In genomic region chr2:26533249-26533648, GRCm38 (mm10) we compare ENCODE assay signal across 13 mouse cellular contexts. TPM values are rescaled to one million over a fixed set of nuclear protein-coding genes. Genes with fewer than 3 reads are reported as not detected.
DNase-seq lines count a peak whose midpoint lies in the region; ATAC-seq lines count a peak whose summit lies in the region.
"Had no signal": no experiment of that assay in that cellular context is flagged by ENCODE, and none has a peak within 500 bp of the region (broad histone marks: within the 10 kb centered on the region; RNA-seq: fewer than 3 reads in every experiment).

No protein-coding gene starts in this region.

- ATAC-seq in neural tube, embryonic 11.5 days (ENCODE audit: insufficient read depth, low FRiP score, low TSS enrichment): 0 out of 2 replicates have a peak, but pooled peaks have one; percentile 18
- ATAC-seq in forebrain, embryonic 16.5 days: 0 out of 2 replicates have a peak, but pooled peaks have one; percentile 15
- ATAC-seq in heart, embryonic 12.5 days (ENCODE audit: insufficient number of reproducible peaks, low FRiP score): no peak
- ATAC-seq: liver, postnatal 0 days had no signal

- H3K4me3 ChIP-seq in neural tube, embryonic 11.5 days (ENCODE audit: low read depth, low read length): no peak overlapping the region
- H3K4me3 ChIP-seq in forebrain, embryonic 16.5 days (replicated peaks; ENCODE audit: low read length): no peak overlapping the region
- no peak overlapping the region for H3K4me3 ChIP-seq in midbrain, embryonic 10.5 days
- H3K4me3 ChIP-seq in heart, embryonic 12.5 days: no peak overlapping the region
- H3K4me3 ChIP-seq: heart, embryonic 10.5 days had no signal

- H3K9me3 ChIP-seq in neural tube, embryonic 11.5 days (ENCODE audit: control insufficient read depth, low read length): no peaks in the 10 kb centered on the region
- no peaks in the 10 kb centered on the region for H3K9me3 ChIP-seq in forebrain, embryonic 16.5 days (ENCODE audit: control insufficient read depth, low read length)
- no peaks in the 10 kb centered on the region for H3K9me3 ChIP-seq in midbrain, embryonic 10.5 days (replicated peaks)
- H3K9me3 ChIP-seq in heart, embryonic 12.5 days (replicated peaks): no peaks in the 10 kb centered on the region; the same call in 1 of the 2 replicates
- H3K9me3 ChIP-seq: heart, embryonic 10.5 days had no signal

- 25% methylated on average over 5 of the region's 5 CpGs for WGBS in neural tube, embryonic 11.5 days
- WGBS in forebrain, embryonic 16.5 days: 5% methylated on average over 5 of the region's 5 CpGs
- 58% methylated on average over 5 of the region's 5 CpGs for WGBS in midbrain, embryonic 10.5 days
- 49% methylated on average over 5 of the region's 5 CpGs for WGBS in heart, embryonic 12.5 days

- DNase-seq in neural tube, embryonic 11.5 days (ENCODE audit: low spot score): peak; percentile 34
- no peak for DNase-seq in neural tube, embryonic 10.5 days (ENCODE audit: extremely low spot score, low spot score)
- DNase-seq in midbrain, embryonic 10.5 days (ENCODE audit: low spot score): no peak
- no peak for DNase-seq in spleen, adult 12 weeks (ENCODE audit: low spot score)
- DNase-seq in urinary bladder, adult 18-20 months (ENCODE audit: low spot score in 2 of 2): no peak
- DNase-seq in embryo, embryonic 9.5 days (ENCODE audit: extremely low spot score): no peak
- DNase-seq: cerebellum, adult 11-12 months; kidney, adult 8-10 months; liver, postnatal 0 days had no signal

- H3K27me3 ChIP-seq in neural tube, embryonic 11.5 days (ENCODE audit: control insufficient read depth, insufficient read depth, low read length): no peaks in the 10 kb centered on the region
- H3K27me3 ChIP-seq in forebrain, embryonic 16.5 days (replicated peaks; ENCODE audit: control insufficient read depth, insufficient read depth, low read length): no peaks in the 10 kb centered on the region
- no peaks in the 10 kb centered on the region for H3K27me3 ChIP-seq in midbrain, embryonic 10.5 days (ENCODE audit: low read depth, poor library complexity, severe bottlenecking)
- H3K27me3 ChIP-seq in heart, embryonic 12.5 days (replicated peaks): no peaks in the 10 kb centered on the region

- no peaks in the 10 kb centered on the region for H3K36me3 ChIP-seq in neural tube, embryonic 11.5 days (ENCODE audit: control insufficient read depth, insufficient read depth, low read length)
- no peaks in the 10 kb centered on the region for H3K36me3 ChIP-seq in forebrain, embryonic 16.5 days (ENCODE audit: control insufficient read depth, insufficient read depth)
- H3K36me3 ChIP-seq in midbrain, embryonic 10.5 days: no peaks in the 10 kb centered on the region
- no peaks in the 10 kb centered on the region for H3K36me3 ChIP-seq in heart, embryonic 12.5 days
- H3K36me3 ChIP-seq: heart, embryonic 10.5 days had no signal

- H3K4me1 ChIP-seq in neural tube, embryonic 11.5 days (ENCODE audit: control insufficient read depth, insufficient read depth, low read length): peaks cover 32% of the 10 kb centered on the region
- H3K4me1 ChIP-seq in forebrain, embryonic 16.5 days (replicated peaks; ENCODE audit: control insufficient read depth, insufficient read depth, low read length): peaks cover 21% of the 10 kb centered on the region
- peaks cover 52% of the 10 kb centered on the region for H3K4me1 ChIP-seq in midbrain, embryonic 10.5 days
- H3K4me1 ChIP-seq in heart, embryonic 12.5 days (replicated peaks): peaks cover 11% of the 10 kb centered on the region

- H3K27ac ChIP-seq in neural tube, embryonic 11.5 days (ENCODE audit: low read depth, low read length): peak overlapping the region; percentile 68
- H3K27ac ChIP-seq in forebrain, embryonic 16.5 days (ENCODE audit: low read length): peak overlapping the region; percentile 78
- peak overlapping the region; percentile 82 for H3K27ac ChIP-seq in midbrain, embryonic 10.5 days (replicated peaks)
- no peak overlapping the region for H3K27ac ChIP-seq in heart, embryonic 12.5 days (ENCODE audit: poor library complexity, severe bottlenecking)
- H3K27ac ChIP-seq: heart, embryonic 10.5 days had no signal

- no peak overlapping the region for H3K4me2 ChIP-seq in neural tube, embryonic 11.5 days (ENCODE audit: low read depth)
- H3K4me2 ChIP-seq in forebrain, embryonic 16.5 days (ENCODE audit: low read length): no peak overlapping the region
- no peak overlapping the region for H3K4me2 ChIP-seq in heart, embryonic 12.5 days

- no peak overlapping the region; the same call in 1 of the 2 replicates for H3K9ac ChIP-seq in neural tube, embryonic 11.5 days (ENCODE audit: low read length)
- peak overlapping the region; percentile 40; the same call in 1 of the 2 replicates for H3K9ac ChIP-seq in forebrain, embryonic 16.5 days (replicated peaks; ENCODE audit: low read depth, low read length)
- no peak overlapping the region for H3K9ac ChIP-seq in heart, embryonic 12.5 days
- H3K9ac ChIP-seq: liver, postnatal 0 days had no signal

RNA-seq across cellular contexts. Expression of gene Notch1, which starts 16.8 kb away (rescaled TPM):
- polyA plus RNA-seq in neural tube, embryonic 11.5 days (2014; fragmentation: Nextera tagmentation; extraction: Ambion mirVana): 56.9 and 60.4 TPM in 2 replicates
- 20.2 and 23.6 TPM in 2 replicates for polyA plus RNA-seq in forebrain, embryonic 16.5 days (2015; fragmentation: Nextera tagmentation; extraction: Ambion mirVana)
- polyA plus RNA-seq in midbrain, embryonic 10.5 days (2016; fragmentation: Nextera tagmentation; extraction: Ambion mirVana): 30.1 and 38.3 TPM in 2 replicates
- 20.4 TPM in 2 replicates for polyA plus RNA-seq in heart, embryonic 12.5 days (2016; fragmentation: Nextera tagmentation; extraction: Ambion mirVana)

RNA-seq across cellular contexts. Expression of gene Egfl7, which starts 46.6 kb away (rescaled TPM):
- polyA plus RNA-seq in neural tube, embryonic 11.5 days (2014; fragmentation: Nextera tagmentation; extraction: Ambion mirVana): 68.5 and 75.7 TPM in 2 replicates
- polyA plus RNA-seq in forebrain, embryonic 16.5 days (2015; fragmentation: Nextera tagmentation; extraction: Ambion mirVana): 59.5 and 61.7 TPM in 2 replicates
- polyA plus RNA-seq in midbrain, embryonic 10.5 days (2016; fragmentation: Nextera tagmentation; extraction: Ambion mirVana): 68.5 and 85.7 TPM in 2 replicates
- polyA plus RNA-seq in heart, embryonic 12.5 days (2016; fragmentation: Nextera tagmentation; extraction: Ambion mirVana): 139 and 146 TPM in 2 replicates

RNA-seq across cellular contexts. Expression of gene Gm20532, which starts 53.2 kb away (rescaled TPM):
- polyA plus RNA-seq in neural tube, embryonic 11.5 days (2014; fragmentation: Nextera tagmentation; extraction: Ambion mirVana): not detected in 2 replicates
- polyA plus RNA-seq in forebrain, embryonic 16.5 days (2015; fragmentation: Nextera tagmentation; extraction: Ambion mirVana): not detected in 2 replicates
- polyA plus RNA-seq in midbrain, embryonic 10.5 days (2016; fragmentation: Nextera tagmentation; extraction: Ambion mirVana): not detected in 2 replicates
- 0.28 TPM in 1 of 2 replicates, not detected in the other for polyA plus RNA-seq in heart, embryonic 12.5 days (2016; fragmentation: Nextera tagmentation; extraction: Ambion mirVana)
- polyA plus RNA-seq: heart, embryonic 10.5 days; liver, postnatal 0 days; testis, adult 2 months had no signal
